Mouse (Mus musculus) spleen, embryonic (tissue): ENCODE measurements around the gene Uvrag.

ENCODE experiments used
- CTCF ChIA-PET: fragments of 350-600 bp; sonication (Branson Sonifier 250); formaldehyde crosslinking; loops from one replicate; lab custom pipeline; 2022; lab: Charles Lee

Gene Uvrag

DNA sequence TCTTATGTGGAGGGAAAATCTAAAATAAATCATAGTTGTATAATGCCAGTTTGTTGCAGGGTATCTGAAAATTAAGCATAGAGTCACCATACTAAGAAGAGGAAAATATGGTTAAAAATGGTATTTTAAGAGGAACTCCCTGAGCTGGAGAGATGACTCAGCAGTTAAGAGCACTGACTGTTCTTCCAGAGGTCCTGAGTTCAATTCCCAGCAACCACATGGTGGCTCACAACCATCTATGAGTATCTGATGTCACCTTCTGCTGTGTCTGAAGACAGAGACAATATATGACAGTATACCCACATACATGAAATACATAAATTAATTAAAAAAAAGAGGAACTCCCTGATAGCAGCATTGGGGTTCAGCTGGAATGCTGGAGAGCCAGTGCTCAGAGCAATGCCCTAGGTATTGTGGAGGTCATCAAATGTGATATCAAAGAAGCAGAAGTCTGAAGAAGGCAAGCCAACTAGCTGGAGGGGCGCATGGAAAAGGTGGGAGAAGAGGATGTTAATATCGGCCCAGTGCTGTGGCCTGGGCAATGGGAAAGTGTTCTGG lies 149.7 kb downstream of the Uvrag start:
- CTCF ChIA-PET: no interaction called here

DNA sequence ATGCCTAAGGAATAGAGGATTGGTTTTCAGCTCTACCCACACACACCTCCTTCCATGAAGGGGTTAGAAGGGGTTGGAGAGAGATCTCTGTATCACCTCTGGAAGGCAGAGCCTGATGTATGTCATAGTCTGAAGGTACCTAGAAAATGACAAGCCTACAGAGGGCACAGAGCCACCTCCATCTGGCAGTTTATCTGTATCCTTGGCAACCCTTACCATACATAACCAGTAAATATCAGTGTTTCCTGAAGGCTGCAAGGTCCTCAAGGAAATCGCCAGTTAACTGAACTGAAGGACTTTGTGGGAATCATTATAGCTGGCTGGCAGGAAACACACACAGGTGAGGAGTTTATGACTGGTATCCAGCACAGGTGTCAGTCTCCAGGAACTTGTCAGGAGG lies 150.4 kb downstream of the Uvrag start:
- CTCF ChIA-PET: interaction anchor here (0.6 kb wide), 1 partner anchor 24 kb away, joined by 4 read pairs; no protein-coding TSS in a partner anchor

DNA sequence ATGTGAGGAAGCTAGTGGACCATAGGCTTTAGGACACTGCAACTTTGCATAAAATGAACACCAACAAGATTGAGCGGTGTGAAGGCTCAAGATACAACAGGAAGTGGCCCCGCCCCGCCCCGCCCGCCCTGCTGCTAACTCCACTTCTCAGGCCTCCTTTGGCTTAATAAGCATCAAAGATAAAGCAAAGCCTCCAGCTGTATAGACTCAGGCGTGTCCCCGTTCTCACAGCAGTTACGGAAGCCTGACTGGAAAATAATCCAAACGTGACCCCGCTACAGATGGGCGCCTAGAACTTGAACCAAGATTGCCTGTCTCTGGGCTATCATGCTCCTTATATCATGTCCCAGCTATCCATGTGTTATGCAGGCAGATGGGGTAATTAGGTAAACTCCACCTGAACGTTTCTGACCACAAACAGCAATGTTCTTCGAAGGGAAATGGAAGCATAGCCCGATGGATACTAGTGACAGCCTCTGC lies 153.9 kb downstream of the Uvrag start:
- CTCF ChIA-PET: no interaction called here

DNA sequence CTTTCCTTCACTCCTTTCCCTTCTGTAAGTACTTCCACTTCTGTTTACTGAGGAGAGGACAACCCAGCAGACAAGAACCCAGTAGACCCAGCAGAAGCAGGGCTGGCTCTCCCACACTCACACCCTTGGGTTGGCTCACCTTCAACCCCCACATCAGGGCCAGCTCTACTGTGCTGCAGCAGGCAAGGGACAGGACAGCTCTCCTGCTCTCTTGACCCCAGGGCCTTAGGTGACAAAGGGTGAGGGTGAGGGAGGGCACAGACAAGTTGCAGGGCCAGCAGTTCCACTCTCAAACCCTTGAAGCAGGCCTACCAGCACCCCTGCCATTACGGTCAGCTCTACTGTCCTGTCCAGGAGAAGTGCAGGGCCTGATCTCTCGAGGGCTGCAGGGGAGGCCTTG lies 155.0 kb downstream of the Uvrag start:
- CTCF ChIA-PET: no interaction called here

DNA sequence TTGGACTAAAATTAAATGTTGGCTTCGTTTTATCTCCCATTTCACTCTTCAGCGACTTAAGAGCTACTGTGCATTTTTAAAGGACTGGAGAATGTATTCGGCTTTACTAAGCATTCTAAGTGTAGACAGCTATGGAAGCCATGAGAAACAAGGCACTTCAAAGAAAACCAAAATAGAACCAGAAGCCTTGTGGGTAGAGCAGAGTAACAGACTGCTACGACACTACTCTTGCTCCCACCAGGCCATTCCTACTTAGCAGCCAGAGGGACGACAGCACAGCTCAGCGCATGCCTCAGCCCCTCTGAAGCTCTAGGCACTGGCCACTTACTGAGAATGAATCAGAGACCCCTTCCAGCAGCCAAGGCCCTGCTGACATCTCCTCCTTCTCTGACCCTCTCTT lies 155.5 kb downstream of the Uvrag start:
- CTCF ChIA-PET: no interaction called here

DNA sequence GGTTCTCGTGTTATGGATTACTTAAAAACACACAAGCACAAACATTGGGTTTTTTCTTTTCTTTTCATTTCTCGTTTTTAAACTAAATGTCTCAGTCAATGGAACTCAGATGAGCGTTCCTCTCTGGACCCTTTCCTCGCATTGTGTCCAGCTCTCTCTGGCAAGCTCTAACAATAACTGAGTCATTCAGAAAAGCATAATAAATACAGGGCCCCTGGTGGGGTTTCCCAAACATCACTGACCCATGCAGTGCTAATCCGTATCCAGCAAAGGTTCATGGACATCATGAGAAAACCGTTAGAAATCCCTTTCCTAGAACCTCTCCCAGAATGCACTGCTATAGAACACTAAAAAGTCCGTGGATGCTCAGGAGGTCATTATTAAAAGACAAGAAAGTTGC lies 156.6 kb downstream of the Uvrag start:
- CTCF ChIA-PET: no interaction called here

DNA sequence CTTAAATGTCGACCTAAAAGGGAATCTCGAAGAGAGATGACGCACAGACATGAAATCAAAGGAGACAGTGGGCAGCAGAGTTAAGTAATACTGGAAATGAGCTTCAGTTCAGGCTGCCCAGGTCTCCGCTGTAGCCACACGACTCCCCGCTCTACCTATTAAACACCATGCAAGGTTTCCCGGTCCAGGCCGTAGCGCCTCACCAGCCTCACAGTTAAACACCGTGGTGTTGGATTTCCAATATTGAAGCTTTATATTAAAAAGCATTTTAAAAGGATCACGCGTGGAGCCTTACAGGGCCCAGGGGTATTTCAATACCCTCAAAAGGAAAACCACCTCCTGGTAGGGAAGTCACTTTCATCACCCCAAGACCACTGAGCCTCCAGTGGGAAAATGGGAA lies 157.9 kb downstream of the Uvrag start:
- CTCF ChIA-PET: no interaction called here

DNA sequence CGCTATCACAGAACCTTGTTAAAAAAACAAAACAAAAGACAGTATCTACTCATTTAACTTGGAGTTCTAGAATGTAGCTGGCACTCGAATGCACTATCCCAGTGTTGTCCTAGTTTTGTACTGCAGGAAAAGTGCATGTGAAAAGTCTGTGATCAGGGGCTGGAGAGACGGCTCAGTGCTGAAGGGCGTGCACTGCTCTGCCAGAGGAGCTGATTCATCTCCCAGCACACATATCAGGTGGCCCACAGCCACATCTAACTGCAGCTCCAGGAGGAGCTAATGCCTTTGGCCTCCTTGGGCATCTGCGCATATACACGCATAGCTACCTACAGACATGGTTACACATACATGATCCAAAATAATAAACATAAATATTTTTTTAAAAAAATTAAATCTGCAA lies 159.5 kb downstream of the Uvrag start:
- CTCF ChIA-PET: no interaction called here

DNA sequence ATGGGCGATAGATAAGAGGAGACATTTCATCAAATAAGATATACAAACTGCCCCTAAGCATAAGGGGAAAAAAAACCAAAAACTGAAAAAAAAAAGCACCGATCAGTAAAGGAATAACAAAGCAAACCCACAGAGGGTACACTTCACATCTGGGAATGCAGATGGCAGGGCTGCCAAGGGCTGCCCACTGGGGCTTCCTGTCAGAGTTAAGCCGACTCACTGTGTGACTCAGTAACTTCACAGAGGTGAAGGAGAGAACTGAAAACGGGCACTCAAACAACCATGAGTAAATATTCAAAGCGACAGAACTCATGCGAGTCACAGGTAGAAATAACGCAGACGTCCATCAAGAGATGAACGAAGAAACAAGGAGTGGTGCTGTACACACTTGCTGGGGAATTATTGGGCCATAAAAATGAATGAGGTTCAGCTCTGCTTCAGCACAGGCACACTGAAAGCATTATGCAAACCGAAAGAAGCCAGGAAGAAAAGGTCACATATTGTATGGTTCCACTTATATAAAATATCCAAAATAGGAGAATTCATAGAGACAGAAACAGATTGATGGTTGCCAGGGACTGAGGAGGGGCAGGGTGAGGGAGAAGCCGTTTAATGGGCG lies 164.0 kb downstream of the Uvrag start:
- CTCF ChIA-PET: no interaction called here

DNA sequence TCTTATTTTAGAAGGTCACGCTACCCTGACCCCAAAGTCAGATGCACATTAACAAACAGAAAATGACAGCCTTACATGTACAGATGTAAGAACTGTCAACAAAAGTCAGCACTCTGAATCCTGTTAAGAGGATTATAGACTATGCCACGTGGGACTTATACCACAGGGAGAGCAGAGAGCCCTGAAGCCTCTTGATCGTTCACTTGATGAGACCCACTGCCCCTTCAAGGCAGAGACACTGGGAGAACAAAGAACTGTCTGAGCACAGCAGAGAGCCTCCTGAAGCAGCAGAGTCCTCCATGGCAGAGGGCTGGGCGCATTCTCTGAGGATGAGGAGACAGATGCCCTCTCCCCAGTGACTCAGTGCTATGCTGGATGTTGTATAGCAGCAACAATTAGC lies 166.4 kb downstream of the Uvrag start:
- CTCF ChIA-PET: interaction anchor here (0.5 to 0.6 kb wide), 2 partner anchors 14 to 38 kb away, joined by 3 to 7 read pairs; no protein-coding TSS in a partner anchor

DNA sequence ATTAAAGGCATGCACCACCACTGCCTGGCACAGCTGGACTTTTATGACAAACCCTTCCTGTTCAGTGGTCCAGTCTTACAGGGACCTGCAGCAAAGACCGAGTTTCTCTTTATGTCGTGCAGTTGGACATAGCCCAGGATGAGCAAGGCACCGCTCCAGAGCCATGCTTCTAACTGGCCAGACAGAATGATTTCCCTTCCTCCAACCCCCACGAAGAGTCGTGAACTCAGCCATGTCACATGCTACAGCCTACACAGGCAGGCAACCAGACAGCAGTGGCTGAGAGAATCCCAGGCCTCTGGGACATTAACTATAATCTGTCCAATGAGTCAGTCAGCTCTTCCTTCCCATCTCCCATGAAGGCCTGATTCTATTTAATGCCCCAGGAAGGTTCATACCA lies 170.2 kb downstream of the Uvrag start:
- CTCF ChIA-PET: no interaction called here

DNA sequence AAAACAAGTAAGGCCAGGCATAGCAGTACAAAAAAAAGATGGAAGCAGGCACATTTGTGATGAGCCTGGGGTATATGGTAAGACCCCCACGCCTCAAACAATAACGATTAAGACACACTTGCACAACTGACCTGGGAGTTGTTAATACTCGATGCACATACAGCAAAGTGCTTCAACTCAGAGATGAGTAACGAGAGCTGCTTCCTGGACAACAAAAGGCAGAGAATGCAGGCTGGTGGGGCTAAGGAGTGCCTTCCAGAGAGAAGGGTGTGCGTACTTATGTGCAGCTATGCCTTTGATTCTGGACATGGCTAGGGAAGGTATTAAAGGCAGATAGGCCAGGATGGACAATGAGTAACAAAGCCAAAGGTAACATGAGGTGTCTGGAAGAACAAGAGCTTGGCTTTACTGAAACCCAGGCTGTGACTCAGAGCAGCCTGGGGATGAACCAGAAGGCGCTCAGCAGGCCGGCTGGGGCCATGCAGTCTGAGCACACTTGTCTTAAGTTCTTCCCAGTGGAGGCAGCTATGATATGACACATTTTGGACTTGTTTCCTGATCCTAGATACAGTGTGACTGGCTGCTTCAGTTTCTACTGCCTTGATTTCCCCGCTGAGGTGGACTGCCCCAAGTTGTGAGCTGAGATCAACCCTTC lies 172.1 kb downstream of the Uvrag start:
- CTCF ChIA-PET: no interaction called here

DNA sequence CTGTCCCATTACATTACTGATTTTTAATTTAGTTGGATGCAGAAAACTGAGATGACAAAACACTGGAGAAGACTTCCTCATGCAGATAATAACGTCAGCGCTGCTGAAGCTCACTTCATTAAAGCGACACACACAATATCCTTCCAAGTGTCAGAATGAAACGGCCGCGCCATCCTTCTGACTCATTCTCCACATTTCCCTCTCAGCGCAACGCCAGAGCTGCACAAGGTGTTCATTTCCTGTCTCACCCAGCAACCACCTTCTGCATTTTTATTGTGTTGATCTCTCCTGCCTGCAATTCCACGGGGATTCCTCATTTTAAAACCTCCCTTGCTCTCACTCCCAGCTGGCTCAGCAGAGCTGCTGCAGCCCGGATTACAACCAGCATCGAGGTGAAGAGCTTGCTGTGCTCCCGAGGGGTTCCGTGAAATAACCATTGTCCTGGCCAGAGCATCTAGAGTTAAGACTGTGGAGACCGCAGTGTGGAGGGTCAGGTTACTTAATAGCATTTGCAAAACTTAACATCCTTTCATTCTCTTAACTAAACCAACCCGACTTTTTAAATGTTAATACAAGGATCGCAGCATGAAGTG lies 172.8 kb downstream of the Uvrag start:
- CTCF ChIA-PET: no interaction called here

DNA sequence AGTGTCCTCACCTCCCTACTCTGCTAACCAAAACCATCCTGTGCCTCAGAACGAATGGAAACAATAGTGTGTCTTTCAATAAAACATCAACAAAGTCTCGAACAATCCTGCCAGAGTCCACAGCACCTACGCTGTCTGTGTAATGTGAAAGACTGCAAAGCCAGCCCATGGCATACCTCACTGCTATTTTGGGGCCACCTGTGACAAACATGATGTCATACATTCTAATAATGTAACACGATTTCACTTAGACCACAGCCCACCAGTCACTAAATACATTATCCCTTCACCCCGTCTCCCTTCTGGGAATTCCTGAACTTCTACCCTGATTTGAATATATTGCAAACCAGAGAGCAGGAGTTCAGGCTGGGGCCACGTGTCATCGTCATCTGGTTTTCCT lies 173.3 kb downstream of the Uvrag start:
- CTCF ChIA-PET: no interaction called here

DNA sequence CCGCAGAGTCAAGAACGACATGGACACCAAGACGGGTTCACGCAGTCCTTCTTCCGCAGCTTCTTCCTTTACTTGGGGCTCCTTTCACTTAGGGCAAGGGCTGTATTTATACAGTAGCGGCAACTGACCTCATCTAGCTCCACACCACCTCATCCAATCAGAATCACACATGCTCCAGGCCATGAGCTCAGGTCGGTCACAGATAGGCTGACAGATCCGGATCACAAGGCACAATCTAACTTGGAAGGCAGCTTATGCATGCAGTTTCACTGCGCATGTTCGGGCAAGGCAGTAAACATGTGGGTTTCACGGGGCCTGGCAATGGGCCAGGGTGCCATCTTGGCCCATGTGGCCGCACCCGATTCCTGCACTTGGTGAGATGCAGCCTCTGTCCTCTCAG lies 177.4 kb downstream of the Uvrag start:
- CTCF ChIA-PET: interaction anchor here (0.7 to 0.9 kb wide), 2 partner anchors 11 to 116 kb away, joined by 5 to 6 read pairs; no protein-coding TSS in a partner anchor

DNA sequence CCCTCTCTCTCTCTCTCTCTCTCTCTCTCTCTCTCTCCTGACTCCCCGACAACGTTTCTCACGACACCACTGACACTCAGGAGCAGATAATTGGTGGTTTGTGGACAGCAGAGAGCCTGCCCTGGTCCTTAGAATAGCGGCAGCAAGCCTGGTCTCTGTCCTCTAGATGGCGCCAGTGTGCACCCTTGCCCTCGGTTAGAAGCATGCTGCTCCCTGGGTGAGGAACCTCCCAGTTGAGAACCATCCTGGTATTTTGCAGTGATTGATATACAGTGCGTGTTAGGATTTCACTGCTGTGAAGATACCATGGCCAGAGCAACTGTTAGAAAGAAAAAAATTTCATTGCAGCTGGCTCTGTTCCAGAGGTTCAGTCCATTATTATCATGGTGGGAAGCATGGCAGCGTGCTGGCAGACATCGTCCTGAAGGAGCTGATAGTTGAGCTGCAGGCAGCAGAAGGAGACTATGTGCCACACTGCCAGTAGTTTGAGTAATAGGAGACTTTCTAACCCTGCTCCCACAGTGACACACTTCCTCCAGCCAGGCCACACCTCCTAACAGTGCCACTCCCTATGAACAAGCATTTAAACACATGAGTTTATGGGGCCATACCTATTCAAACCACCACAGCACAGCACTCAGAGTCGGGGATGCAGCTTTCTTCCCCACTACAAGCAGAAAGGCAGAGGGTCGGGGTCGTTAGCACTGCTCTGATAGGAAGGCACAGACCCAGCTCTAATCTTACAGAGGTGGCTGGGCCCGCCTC lies 178.2 kb downstream of the Uvrag start:
- CTCF ChIA-PET: interaction anchor here (0.7 kb wide), 2 partner anchors 317 to 574 kb away, joined by 3 to 4 read pairs; no protein-coding TSS in a partner anchor

DNA sequence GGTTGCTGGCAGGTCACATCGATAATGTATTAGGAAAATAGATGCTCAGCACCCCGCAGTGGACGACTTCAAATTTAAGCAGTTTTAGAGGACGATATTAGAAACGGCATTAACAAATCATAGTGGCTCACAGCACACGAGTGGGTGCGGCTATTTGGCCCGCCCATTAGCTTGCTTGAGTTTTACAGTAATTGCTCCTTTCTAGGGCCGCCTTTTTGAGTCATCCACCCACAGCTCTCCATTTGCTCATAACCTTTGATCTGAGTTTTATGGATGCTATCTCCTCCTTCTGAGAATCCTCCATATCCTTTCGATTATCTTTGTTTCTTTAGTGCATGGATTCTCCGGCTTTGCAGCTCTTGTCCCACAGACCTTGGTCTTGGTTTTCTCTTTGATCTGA lies 178.9 kb downstream of the Uvrag start:
- CTCF ChIA-PET: interaction anchor here (0.6 to 0.7 kb wide), 3 partner anchors 48 to 575 kb away, joined by 3 to 4 read pairs (median 4); no protein-coding TSS in a partner anchor

DNA sequence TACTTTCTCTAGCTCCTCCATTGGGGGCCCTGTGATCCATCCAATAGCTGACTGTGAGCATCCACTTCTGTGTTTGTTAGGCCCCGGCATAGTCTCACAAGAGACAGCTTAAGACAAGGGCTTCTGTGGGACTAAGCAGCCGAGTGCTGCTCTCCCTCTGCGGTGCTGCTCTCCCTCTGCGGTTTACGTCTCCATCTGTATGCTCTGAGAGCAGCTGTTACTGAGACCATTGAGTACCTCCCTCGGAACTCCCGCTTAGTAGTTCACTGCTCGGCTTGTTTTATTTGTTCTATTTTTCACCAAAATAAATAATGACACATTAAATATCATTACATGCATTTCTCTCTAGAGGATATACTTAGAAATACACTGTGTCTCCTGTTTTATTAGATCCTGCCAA lies 180.7 kb downstream of the Uvrag start:
- CTCF ChIA-PET: no interaction called here

DNA sequence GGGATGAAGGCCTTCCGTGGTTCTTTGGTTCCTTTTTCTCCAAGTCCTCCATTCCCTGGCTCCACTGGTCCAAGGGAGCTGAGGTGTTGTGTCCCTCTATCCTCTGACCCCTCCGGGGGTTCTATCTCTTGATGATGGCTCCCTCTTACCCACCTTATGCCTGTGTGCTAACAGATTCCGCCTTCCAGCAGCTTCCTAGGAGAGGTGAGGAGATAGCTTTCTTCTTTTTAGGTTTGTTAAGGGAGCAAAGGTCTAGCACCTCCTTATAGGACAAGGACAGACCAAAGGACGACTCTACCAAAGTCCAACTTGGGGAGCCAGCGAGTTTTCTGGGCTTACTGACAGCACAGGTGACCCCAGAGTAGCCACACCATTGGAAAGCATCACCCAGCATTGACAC lies 181.7 kb downstream of the Uvrag start:
- CTCF ChIA-PET: no interaction called here

DNA sequence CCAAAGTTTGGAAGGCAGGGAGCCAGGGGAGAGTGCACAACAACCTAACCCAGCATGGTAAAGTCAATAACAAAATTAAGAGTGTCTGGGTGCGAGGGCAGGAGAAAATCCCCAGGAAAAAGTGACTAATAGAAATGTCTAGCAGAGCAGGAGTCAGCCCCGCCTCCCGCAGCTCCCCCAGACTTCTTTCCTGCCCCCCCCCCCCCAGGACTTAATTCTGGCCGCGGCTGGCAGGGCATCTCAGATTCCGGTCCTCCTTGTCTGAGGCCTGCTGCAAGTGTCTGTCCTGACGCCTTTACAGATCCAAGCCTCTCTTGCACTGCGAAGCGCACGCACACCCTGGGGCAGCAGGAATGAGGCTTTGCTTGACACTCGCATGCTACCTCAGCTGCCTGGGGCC lies 182.8 kb downstream of the Uvrag start:
- CTCF ChIA-PET: interaction anchor here (0.7 kb wide), 1 partner anchor 515 kb away, joined by 3 read pairs; no protein-coding TSS in a partner anchor

DNA sequence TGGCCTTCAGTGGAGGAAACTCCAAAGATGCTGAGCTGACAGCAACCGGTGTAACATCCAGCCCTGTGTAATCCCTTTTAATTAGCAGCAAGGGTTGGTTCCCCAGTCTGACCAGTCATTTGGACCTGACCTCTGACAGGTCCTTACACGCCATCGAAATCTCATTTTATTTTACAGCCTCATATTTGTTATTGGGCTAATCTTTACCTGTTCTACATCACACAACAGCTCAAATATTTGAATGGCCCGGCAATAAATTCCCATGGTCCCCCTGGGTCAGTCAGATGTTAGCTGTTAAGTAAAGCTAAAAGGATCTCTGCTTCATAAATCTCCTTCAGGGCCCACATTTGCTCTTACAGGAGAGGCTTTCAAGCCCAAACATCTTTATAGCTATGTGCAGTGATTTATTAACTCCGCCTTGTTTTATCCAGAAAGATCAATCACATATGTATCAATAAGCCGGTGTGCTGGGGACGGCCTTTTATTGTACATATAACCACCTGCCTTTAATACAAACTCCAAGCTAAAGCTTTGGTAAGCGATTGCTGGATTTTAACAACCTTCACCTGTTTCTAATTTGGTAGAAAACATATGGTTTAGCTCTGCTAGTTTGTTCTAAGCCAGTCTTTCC lies 183.7 kb downstream of the Uvrag start:
- CTCF ChIA-PET: no interaction called here
